Mouse (Mus musculus) heart, postnatal 10 days (tissue): ENCODE measurements at regions not wholly inside any gene's neighbourhood (a gene's known extent, or its start where the extent isn't known, plus 50 kb on each side); places are given as distances from the start of the nearest gene placed in this dataset.

Experiments
- DNase-seq, 2 experiments: peaks; one replicate each; pipeline ENCODE4 v3.0.0; 2021
- intact Hi-C: fragments of 180-260 bp; cut with DNase I; formaldehyde crosslinking; loops from one replicate; pipeline ENCODE4 v1.15.1; 2025

DNA sequence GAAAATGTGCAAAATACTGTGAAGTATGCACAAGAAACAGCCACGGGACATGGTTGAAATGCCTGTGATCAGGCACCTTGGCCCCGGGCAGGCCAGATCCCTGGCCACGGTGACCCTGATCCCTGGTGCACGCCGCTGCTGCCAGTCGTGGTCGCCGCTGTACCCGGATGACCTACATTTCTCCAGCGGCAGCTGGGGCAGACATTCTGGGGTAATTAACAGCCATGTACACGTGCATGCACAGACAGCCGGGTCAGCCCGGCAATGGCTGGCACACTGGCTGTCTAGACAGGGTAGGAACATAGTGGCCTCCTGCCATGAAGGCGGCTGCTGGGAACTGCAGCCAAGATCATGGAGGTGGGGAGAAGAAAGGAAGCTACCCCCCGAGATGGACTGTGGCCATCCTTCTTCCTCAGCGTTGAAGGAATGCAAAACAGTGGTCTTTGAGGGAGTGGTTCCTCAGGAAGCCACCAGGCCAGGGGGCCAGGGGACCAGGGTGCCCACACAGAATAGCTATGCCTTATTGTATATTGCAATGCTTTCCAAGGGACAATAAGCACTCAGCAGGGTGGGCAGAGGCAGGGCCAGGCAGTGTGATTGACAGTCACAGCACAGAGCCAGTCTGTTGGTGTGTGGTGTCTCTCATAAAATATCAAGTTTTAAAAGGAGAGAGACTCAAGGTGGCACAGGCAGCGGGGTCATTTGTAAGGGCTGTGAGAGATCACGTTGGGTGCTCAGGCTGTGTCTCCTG, 108.3 kb upstream of the 1700021F07Rik start:
- intact Hi-C loops = no loop called here
- DNase-seq = peak; percentile 68 to 71

DNA sequence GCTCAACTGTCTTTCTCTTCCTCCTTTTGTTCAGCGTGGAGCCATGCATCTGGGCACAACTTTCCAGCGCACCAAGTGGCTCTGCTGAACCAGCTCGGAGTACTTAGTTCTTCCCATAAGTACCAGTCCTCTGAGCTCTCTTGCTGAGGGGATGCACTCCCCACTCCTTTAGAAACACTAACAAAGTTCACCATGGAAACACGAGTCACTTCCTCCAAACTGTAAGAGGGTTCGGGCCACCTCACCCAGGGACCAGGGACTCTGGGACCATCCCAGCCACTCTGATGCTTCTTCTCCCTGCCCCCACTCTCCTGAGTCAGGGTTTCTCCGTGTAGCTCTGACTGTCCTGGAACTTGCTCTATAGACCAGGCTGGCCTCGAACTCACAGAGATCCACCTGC, 107.0 kb upstream of the 1700021F07Rik start:
- no peak for DNase-seq
- intact Hi-C loops = no loop called here

DNA sequence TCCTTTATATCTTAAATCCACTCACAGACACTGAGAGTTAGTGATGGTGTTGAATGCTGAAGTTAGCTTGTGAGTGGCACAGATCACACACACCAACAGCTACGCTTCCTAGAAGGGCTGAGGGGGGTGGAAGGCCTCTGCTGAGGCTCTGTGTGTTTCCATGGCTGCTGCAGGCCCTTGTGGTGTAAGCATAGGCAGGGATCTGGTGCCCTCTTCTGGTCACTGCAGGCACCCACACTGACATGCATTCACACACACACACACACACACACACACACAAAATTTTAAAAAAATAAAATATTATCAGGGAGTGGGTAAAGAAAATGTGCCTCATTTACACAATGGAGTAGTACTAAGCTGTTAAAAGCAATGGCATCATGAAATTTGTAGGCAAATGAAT, 105.5 kb upstream of the 1700021F07Rik start:
- intact Hi-C loops = no loop called here
- no peak for DNase-seq

DNA sequence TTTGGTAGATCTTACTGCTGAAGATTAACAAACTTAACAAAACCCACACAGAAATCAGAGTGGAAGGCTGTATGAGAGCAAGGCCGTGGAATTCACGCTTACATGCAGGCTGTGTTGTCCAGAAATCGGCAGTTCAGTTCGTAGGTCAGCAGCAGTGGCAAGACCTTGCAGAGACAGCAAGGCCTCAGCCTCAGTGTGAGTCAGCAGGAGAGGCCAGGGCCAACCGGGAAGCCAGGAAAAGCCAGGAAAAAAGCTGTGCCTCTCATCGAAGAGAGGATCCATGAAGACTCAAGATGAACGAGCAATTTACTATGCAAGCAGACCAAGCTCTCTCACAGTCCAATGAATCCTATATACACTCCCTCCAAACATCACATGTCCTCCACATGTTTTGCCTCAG, 103.4 kb upstream of the 1700021F07Rik start:
- intact Hi-C loops = no loop called here
- no peak for DNase-seq

DNA sequence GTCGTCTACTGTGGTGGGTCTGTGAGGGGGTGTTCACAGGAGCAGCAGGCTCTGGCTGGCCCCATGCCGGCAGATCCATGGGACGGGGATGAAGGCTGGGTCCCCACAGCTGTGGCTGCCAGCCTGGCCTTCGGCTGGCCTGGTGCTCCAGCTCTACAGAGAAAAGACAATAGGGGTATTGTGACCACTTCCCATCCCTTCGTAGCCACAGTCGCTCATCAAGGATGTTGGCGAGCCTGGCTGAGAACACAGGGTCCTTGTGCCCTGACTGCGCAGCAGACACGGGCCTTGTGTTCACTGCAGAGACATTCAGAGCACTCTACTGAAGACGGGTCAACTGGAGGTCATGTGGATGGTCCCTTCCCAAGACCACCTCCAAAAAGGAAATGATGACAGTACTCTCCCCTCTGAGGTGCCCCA, 102.4 kb upstream of the 1700021F07Rik start:
- intact Hi-C loops = no loop called here
- DNase-seq = no peak

DNA sequence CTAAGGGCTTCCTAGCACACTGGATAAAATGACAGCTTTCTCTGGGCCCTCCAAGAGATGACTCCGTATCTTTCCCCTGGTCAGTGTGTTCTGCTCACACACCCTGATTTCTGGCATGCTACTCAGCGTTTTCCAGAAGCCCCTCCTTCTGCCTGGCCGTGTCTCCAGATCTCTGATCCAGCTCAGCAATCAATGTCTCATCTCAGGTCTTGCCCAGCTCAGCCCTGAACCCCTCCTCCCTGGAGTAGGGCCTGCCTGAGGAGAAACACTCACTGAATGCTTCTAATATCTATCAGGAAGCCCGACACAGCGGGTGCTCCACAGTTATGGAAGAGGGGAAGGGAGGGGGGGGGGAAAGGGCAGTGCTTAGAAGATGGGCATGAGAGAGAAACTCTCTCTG, 101.9 kb upstream of the 1700021F07Rik start:
- DNase-seq = no peak
- intact Hi-C loops = no loop called here

DNA sequence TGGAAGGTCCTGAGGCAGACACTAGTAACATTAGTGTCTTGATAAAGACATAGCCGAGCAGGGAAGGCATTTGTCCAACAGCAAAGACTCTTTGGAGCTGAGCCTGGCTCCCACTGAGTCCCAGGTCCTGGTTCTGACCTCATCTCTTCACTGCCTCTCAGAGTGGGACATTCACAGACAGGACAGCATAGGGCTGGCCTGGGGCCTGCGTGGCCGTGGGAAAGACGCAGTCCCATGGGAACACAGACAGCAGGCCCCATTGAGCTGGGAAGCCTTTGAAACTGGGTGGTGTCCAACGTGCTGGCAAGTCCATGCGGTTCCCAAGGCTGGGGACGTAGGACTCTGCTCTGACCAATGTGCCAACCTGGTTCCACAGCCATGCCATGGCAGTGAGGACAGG, 97.5 kb upstream of the 1700021F07Rik start:
- no peak for DNase-seq
- intact Hi-C loops = no loop called here

DNA sequence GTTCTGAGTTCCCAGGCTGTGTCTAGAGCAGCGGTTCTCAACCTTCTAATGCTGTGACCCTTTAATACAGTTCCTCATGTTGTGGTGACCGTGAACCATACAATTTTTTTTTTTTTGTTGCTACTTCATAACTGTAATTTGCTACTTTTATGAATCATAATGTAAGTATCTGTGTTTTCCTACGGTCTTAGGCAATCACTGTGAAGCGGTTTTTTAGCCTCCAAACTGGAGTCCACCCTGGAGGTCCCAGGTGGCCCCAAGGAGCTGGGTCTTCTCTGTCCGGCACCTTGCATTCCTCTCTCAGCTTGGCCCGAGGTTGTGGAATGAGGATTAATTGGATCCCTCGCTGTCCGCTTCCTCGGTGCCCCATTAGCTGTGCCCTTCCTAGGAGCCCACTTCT, 96.6 kb upstream of the 1700021F07Rik start:
- no peak for DNase-seq
- intact Hi-C loops = no loop called here

DNA sequence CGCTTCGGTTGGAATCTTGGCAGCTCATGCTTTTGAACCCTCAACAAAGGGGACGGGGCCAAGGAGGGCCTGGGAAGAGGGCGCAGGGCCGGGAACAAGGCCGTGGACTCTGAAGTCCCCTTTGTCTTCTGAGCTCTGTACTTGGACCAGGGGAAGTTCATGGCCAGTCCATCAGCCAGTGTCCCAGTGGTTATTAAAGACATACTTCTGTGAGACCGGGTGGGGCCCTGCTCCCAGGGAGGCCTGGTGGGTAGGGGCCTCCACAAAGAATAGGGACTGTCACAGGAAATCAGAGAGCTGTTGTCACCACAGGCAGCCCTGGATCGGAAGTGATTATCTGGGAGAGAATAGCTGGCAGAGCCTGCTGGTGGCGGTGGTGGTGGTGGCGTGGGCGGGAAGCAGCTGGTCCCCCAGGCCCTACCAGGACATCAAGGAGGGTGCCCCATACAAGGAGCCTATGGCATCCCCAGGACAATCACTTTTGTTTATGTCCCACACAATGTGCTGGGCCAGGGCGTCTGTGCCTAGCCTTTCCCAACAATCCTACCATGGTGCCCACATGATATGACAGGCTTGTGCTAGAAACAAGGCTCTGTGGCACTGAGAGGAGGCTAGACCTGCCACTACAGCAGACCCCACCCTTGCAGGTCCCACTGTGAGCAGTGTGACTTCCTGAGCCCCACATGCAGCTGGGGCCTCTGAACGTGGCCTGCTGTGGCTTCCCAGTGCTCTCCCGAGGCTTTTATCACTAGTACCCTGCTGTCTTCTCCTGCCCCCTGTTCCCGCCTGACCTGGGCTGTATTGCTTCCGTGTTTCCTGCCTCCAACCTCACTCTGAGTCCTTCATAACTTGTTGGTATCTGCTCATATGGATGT, 96.0 kb upstream of the 1700021F07Rik start:
- intact Hi-C loops = no loop called here
- no peak for DNase-seq

DNA sequence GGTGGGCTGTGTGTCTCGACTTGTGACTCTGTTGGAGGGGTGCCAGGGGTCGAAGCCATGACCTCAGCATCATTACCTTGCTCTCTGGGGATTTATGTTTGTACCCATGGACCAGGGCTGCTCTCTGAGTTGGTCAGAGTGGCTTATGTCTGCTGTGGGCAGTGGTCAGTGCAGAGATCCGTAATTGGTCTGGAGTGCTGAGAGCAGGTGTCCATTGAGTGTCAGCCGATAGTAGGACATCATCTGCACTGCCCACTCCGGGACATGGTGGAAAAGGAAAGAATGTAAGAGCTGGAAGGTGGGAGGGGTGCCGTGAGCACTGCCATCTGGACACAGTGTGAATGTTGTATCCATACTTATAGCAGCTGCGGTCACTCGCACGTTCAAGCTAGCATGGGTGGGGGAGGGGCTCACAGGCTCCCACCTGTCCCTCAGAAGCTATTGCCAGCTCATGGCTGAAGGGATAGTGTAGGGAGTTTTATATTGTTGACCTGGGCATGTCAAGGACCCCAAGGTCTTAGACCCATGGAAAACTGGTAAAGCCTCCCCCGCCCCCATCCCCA, 94.4 kb upstream of the 1700021F07Rik start:
- intact Hi-C loops = no loop called here

DNA sequence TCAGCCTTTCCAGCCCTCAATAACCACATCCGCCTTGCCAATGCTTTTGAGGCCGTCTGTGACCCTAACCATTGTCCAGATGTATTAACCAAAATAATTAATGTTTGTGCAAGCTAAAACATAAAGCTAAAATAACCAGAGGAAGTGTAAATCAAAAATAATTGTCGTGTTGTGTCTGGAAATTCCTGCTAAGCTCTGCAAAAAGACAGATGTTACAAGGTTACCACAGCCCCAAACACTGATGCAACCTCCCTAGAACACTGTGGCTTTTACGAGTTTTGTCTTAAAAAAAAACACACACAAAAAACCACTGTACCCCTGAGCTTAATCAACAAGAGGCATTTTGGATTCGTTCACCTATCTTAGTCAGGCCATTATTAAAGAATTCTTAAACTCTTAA, 90.5 kb upstream of the 1700021F07Rik start:
- no peak for DNase-seq
- intact Hi-C loops = no loop called here

More for the DNA sequence above, 94.4 kb upstream of the 1700021F07Rik start:
- no peak for DNase-seq

DNA sequence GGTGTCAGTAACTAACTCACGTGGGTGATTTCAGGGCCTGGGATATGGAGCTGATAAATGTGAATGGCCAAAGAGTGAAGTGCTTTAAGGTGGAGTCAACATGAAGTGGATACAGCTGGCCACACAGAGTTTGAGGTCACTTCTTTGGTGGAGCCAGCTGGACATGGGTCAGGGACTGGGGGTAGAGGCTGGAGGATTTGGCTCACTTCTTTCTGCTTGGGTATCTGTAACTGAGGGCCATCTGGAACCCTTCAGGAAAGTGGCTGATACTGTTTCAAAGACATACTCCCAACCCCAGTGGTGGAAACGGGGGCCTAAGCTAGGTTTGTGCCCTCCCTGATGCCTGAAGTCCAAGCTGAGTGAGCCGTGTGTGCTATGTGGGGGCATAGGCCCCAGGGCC, 90.1 kb upstream of the 1700021F07Rik start:
- intact Hi-C loops = no loop called here
- peak; percentile 81 for DNase-seq

DNA sequence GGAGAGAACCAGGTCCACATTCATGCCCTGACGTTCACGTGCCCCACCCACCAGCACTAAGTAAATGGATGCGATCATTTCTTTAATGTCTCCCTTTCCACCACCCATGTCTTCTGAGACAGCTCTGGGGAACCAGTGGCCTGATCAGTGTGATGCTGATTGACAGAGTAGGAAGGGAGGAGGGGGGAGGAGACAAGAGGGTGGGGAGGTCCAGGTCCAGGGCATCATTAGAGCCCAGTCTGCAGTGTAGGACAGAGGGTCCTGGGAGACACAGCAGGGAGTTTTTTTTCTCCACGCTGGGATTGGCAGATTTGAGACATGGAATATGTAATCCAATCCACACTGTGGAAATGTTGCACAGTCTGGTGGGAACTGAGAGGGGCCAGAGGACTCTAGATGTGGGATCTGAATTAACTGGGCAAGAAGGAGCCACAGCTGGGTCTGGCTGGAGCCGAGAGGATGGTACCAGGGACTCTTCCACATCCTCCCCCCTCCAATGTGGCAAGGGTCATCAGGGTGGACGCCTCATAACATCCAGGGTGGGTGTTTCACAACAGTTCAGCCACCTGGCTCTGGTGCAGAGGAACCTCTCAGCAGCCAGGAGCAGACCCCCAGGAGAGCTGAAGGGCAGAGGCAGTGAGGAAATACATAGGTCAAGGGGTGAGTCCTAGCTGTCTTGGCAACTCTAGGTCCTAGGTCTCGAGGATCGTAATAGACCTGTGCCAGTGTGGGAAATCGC, 89.3 kb upstream of the 1700021F07Rik start:
- intact Hi-C loops = no loop called here
- no peak for DNase-seq

DNA sequence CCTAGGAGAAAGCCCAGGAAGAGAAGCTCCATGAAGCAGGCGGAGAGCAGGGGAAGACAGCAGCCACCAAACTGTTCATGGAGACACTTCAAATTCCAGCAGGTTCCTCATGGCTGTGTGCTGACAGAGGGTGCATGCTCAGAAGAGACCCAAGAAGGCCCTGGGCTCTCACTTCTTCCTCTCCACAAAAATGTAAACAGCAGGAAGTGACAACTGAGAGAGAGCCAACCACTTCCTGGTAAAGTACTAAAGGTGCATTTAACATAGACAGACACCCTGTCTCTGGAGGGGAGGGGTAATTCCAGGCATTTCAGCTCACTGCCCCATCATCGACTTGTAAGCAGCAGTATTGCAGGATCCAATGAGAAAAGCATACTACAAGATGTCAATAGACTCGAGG, 85.8 kb upstream of the 1700021F07Rik start:
- no peak for DNase-seq
- intact Hi-C loops = no loop called here

DNA sequence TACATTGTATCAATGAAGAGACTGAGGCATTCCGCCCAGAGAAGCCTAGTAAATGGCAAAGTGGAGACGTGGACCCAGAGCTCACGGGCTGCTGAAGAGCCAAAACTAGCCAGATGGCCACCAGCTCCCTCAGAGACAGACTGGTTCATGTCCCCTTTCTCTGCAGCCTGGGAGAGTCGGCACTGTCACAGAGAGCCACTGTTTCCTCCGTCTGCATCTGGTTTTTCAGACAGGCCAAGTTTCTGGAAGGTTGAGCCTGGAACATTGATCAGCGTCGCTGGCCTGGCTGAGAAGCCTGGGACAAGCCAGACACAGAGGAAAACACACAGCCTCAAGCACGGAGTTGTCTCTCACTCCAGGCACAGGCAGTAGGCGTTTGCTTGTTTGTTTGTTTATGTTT, 83.4 kb upstream of the 1700021F07Rik start:
- peak in 1 of 2 experiments; percentile 51 for DNase-seq
- intact Hi-C loops = no loop called here

DNA sequence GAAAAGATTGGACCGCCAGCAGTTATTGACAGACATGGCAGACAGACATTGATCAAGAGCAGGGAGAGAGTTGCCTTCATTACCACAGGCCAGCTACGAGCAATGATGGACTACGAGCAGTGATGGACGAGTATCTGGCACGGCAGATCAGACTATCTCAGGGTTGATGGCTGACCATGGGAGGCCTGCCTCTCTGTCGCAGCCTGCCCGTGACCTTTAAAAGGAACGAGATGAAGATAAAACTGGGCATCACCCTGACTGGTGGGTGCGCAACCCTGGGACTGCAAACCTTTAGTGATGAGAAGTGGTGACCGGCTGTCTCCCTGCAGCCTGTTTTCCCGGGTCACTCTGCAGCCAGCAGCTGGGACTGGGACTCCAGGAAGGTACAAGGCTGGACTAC, 80.3 kb upstream of the 1700021F07Rik start:
- intact Hi-C loops = no loop called here

DNA sequence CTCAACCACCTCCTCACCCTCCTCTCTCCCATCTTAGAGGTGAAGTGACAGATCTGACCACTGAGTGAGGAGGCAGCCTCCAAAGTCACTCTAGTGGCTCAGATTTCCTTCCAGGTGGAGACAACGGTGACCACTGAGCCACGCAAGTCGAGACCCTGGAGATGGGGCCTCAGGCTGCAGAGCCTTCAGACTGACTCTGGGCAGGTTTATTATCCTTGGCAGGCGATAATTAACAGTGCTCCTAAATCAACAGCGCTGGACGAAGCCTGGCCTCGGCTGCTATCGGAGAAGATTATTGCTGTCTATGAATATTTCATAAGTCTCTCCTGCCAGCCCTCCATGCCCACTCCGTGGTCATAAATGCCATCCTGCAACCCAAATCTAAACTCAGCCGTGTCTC, 79.1 kb upstream of the 1700021F07Rik start:
- intact Hi-C loops = no loop called here
- DNase-seq = no peak

More for the DNA sequence above, 80.3 kb upstream of the 1700021F07Rik start:
- DNase-seq = no peak

DNA sequence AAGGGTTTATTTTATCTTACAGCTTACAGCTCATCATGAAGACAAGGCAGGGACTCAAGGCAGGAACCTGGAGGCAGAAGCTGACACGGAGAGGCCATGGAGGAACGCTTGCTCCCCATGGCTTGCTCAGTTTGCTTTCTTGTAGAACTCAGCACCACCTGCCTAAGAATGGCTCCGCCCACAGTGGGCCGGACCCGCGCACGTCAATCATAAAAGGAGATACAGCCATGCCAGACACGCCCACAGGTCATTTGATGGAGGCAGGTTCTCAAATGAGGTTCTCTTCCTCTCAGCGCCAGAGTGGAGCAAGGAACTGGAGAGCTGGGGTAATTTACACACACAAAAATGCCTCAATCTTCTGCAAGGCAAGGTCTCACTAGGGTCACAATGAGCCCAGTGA, 78.0 kb upstream of the 1700021F07Rik start:
- intact Hi-C loops = no loop called here
- no peak for DNase-seq

DNA sequence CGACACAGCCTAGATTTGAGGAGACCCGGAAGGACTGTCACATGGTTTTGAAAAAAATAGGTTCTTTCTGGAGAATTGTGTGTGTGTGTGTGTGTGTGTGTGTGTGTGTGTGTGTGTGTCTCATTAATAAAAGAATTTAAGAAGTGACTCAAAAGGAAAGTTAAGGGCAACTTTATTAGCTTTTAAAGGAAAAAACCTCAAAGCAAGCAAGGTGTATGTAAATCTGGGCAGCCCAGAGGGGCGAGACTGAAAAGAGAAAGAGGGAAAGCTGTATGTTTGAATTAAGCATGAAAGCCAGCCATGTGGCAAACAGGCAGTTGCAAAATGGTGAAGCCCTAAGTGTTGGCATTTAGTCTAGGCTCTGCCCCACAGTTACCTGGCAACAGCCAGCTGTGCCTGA, 77.3 kb upstream of the 1700021F07Rik start:
- intact Hi-C loops = no loop called here
- no peak for DNase-seq

DNA sequence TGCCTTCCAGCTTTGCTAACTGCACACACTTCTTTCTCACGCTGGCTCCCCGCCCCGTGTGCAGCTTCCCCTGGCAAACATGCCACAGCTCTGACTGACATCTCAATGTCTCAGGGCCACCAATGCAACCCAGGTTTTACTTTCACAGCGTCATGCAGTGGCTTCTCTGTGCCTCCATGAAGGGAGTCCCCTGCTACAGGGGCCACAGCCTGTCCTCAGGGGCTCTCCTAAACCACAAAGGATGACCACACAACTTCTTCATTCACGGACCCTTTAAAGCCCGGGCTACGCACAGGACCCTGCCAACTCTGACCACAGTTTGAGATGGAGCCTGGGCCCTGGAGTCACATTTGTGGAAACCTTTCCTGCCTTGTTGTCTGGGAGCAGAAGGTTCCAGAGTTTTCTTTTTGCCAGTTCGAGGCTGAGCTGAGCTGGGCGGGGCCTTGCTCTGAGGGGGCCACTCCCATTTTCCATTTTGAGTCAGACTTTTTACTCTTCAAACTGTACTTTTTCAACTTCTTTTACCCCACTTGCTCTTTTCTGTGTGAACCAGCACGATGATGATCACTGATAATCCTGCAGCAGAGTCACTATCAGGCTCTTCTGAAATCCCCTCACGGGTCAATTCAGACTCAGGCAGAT, 73.7 kb upstream of the 1700021F07Rik start:
- DNase-seq = no peak
- intact Hi-C loops = no loop called here

DNA sequence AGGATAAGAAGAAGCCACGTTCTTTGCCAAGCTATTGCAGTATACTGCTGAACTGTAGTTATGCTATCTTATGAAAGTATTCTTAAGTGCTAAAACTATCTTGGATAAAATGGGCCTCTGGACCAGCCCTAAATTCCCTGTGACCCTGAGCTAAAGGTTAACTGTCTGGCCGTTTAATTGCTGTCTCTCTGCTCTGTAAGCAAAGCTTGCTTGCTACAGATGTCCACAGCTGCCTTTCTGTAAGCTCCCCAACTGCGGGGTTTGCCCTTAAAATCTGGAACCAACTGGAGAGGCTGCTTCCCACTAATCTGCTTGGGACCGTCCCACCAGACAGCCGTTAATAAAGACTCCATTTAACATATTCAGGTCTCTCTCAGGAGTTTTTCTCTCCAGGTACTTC, 73.2 kb upstream of the 1700021F07Rik start:
- intact Hi-C loops = no loop called here

More for the DNA sequence above, 73.2 kb upstream of the 1700021F07Rik start:
- DNase-seq = peak; percentile 69 to 82
